Mouse (Mus musculus): ENCODE results near the gene 2610507B11Rik. TPM values are rescaled to one million over a fixed set of nuclear protein-coding genes. Genes with fewer than 3 reads are reported as not detected.
"Not testable (repeated sequence)": the region's sequence is repeated elsewhere in the genome, so short reads cannot be mapped to it uniquely, and the experiment has no call there.

Gene 2610507B11Rik
- polyA plus RNA-seq, 1 experiment from 2014 or later, result 98.7 TPM

GRCm38 (mm10) chr11:78271986-78272385 lies 10.4 kb downstream of the 2610507B11Rik start:
- no peaks in the 10 kb centered on the region for H3K27me3 ChIP-seq (ENCODE audit: control insufficient read depth, insufficient read depth, low read length)
- H3K36me3 ChIP-seq (ENCODE audit: control insufficient read depth, insufficient read depth, low read length), result peaks cover 84% of the 10 kb centered on the region
- H3K27ac ChIP-seq (ENCODE audit: low read length), result no peak overlapping the region
- no peak overlapping the region for H3K4me2 ChIP-seq (replicated peaks; ENCODE audit: low read depth, low read length)
- H3K4me3 ChIP-seq (ENCODE audit: low read depth, low read length), result no peak overlapping the region
- no peak overlapping the region for H3K9ac ChIP-seq (replicated peaks; ENCODE audit: low read depth, low read length)
- H3K4me1 ChIP-seq (ENCODE audit: control insufficient read depth, insufficient read depth, low read length), result no peaks in the 10 kb centered on the region
- WGBS, result 88% methylated on average over 13 of the region's 13 CpGs
- no peaks in the 10 kb centered on the region for H3K9me3 ChIP-seq (ENCODE audit: control insufficient read depth, low read depth, low read length)
- ATAC-seq (ENCODE audit: insufficient number of reproducible peaks, insufficient read depth, low FRiP score, low read depth), result no peak

GRCm38 (mm10) chr11:78275596-78275995 lies 14.0 kb downstream of the 2610507B11Rik start:
- Histone ChIP-seq H3K27me3 (ENCODE audit: control insufficient read depth, insufficient read depth, low read length) (no peaks in the 10 kb centered on the region), H3K4me3 (ENCODE audit: low read depth, low read length) (no peak overlapping the region), H3K4me2 (replicated peaks; ENCODE audit: low read depth, low read length) (no peak overlapping the region), H3K36me3 (ENCODE audit: control insufficient read depth, insufficient read depth, low read length) (peaks cover 89% of the 10 kb centered on the region), H3K4me1 (ENCODE audit: control insufficient read depth, insufficient read depth, low read length) (no peaks in the 10 kb centered on the region), H3K9ac (replicated peaks; ENCODE audit: low read depth, low read length) (no peak overlapping the region), H3K9me3 (ENCODE audit: control insufficient read depth, low read depth, low read length) (no peaks in the 10 kb centered on the region), H3K27ac (ENCODE audit: low read length) (no peak overlapping the region)
- no peak for ATAC-seq (ENCODE audit: insufficient number of reproducible peaks, insufficient read depth, low FRiP score, low read depth)
- WGBS, result 97% methylated on average over 1 of the region's 1 CpGs

- 88% methylated on average over 4 of the region's 4 CpGs for WGBS
- not testable (repeated sequence) for H3K4me2 ChIP-seq (replicated peaks; ENCODE audit: low read depth, low read length); H3K27me3 ChIP-seq (ENCODE audit: control insufficient read depth, insufficient read depth, low read length); ATAC-seq (ENCODE audit: insufficient number of reproducible peaks, insufficient read depth, low FRiP score, low read depth); H3K27ac ChIP-seq (ENCODE audit: low read length); H3K4me1 ChIP-seq (ENCODE audit: control insufficient read depth, insufficient read depth, low read length); H3K9me3 ChIP-seq (ENCODE audit: control insufficient read depth, low read depth, low read length); H3K4me3 ChIP-seq (ENCODE audit: low read depth, low read length); H3K9ac ChIP-seq (replicated peaks; ENCODE audit: low read depth, low read length)
- peaks cover 92% of the 10 kb centered on the region for H3K36me3 ChIP-seq (ENCODE audit: control insufficient read depth, insufficient read depth, low read length)
Measured at GRCm38 (mm10) chr11:78276169-78276568, 14.6 kb downstream of the 2610507B11Rik start.

- WGBS, result 90% methylated on average over 7 of the region's 7 CpGs
- Histone ChIP-seq H3K4me3 (ENCODE audit: low read depth, low read length) (no peak overlapping the region), H3K4me1 (ENCODE audit: control insufficient read depth, insufficient read depth, low read length) (no peaks in the 10 kb centered on the region), H3K4me2 (replicated peaks; ENCODE audit: low read depth, low read length) (no peak overlapping the region), H3K9ac (replicated peaks; ENCODE audit: low read depth, low read length) (no peak overlapping the region), H3K9me3 (ENCODE audit: control insufficient read depth, low read depth, low read length) (no peaks in the 10 kb centered on the region), H3K36me3 (ENCODE audit: control insufficient read depth, insufficient read depth, low read length) (peaks cover 87% of the 10 kb centered on the region), H3K27me3 (ENCODE audit: control insufficient read depth, insufficient read depth, low read length) (no peaks in the 10 kb centered on the region), H3K27ac (ENCODE audit: low read length) (no peak overlapping the region)
- no peak for ATAC-seq (ENCODE audit: insufficient number of reproducible peaks, insufficient read depth, low FRiP score, low read depth)
Measured at GRCm38 (mm10) chr11:78278853-78279252, 17.3 kb downstream of the 2610507B11Rik start.

GRCm38 (mm10) chr11:78279586-78279985 lies 18.0 kb downstream of the 2610507B11Rik start:
- H3K27ac ChIP-seq (ENCODE audit: low read length), result no peak overlapping the region
- no peaks in the 10 kb centered on the region for H3K27me3 ChIP-seq (ENCODE audit: control insufficient read depth, insufficient read depth, low read length)
- ATAC-seq (ENCODE audit: insufficient number of reproducible peaks, insufficient read depth, low FRiP score, low read depth), result no peak
- H3K4me1 ChIP-seq (ENCODE audit: control insufficient read depth, insufficient read depth, low read length), result no peaks in the 10 kb centered on the region
- H3K4me3 ChIP-seq (ENCODE audit: low read depth, low read length), result no peak overlapping the region
- WGBS, result 90% methylated on average over 4 of the region's 4 CpGs
- H3K9me3 ChIP-seq (ENCODE audit: control insufficient read depth, low read depth, low read length), result no peaks in the 10 kb centered on the region
- no peak overlapping the region for H3K4me2 ChIP-seq (replicated peaks; ENCODE audit: low read depth, low read length)
- peaks cover 87% of the 10 kb centered on the region for H3K36me3 ChIP-seq (ENCODE audit: control insufficient read depth, insufficient read depth, low read length)
- H3K9ac ChIP-seq (replicated peaks; ENCODE audit: low read depth, low read length), result no peak overlapping the region

- Histone ChIP-seq H3K27me3 (ENCODE audit: control insufficient read depth, insufficient read depth, low read length) (no peaks in the 10 kb centered on the region), H3K27ac (ENCODE audit: low read length) (no peak overlapping the region), H3K4me3 (ENCODE audit: low read depth, low read length) (no peak overlapping the region), H3K9ac (replicated peaks; ENCODE audit: low read depth, low read length) (no peak overlapping the region), H3K9me3 (ENCODE audit: control insufficient read depth, low read depth, low read length) (no peaks in the 10 kb centered on the region), H3K36me3 (ENCODE audit: control insufficient read depth, insufficient read depth, low read length) (peaks cover 65% of the 10 kb centered on the region), H3K4me2 (replicated peaks; ENCODE audit: low read depth, low read length) (no peak overlapping the region), H3K4me1 (ENCODE audit: control insufficient read depth, insufficient read depth, low read length) (no peaks in the 10 kb centered on the region)
- WGBS, result 89% methylated on average over 7 of the region's 7 CpGs
- ATAC-seq (ENCODE audit: insufficient number of reproducible peaks, insufficient read depth, low FRiP score, low read depth), result no peak
Measured at GRCm38 (mm10) chr11:78289146-78289763, 27.7 kb downstream of the 2610507B11Rik start.

GRCm38 (mm10) chr11:78290654-78291053 lies 29.1 kb downstream of the 2610507B11Rik start, which contains the start of gene BC030499:
BC030499 (plus strand) TSS chr11:78290841.
- H3K4me3 ChIP-seq (ENCODE audit: low read depth, low read length), result no peak within 1 kb of the TSS
- H3K4me2 ChIP-seq (replicated peaks; ENCODE audit: low read depth, low read length), result no peak within 1 kb of the TSS
- 90% methylated on average over 4 of the region's 4 CpGs for WGBS
- H3K4me1 ChIP-seq (ENCODE audit: control insufficient read depth, insufficient read depth, low read length), result no peaks in the 10 kb centered on the region
- no peaks in the 10 kb centered on the region for H3K27me3 ChIP-seq (ENCODE audit: control insufficient read depth, insufficient read depth, low read length)
- H3K36me3 ChIP-seq (ENCODE audit: control insufficient read depth, insufficient read depth, low read length), result peaks cover 51% of the 10 kb centered on the region
- no peak within 1 kb of the TSS for H3K9ac ChIP-seq (replicated peaks; ENCODE audit: low read depth, low read length)
- no peak within 1 kb of the TSS for H3K27ac ChIP-seq (ENCODE audit: low read length)
- no peak for ATAC-seq (ENCODE audit: insufficient number of reproducible peaks, insufficient read depth, low FRiP score, low read depth)
- H3K9me3 ChIP-seq (ENCODE audit: control insufficient read depth, low read depth, low read length), result no peaks in the 10 kb centered on the region

GRCm38 (mm10) chr11:78294585-78294984 lies 33.0 kb downstream of the 2610507B11Rik start:
- H3K36me3 ChIP-seq (ENCODE audit: control insufficient read depth, insufficient read depth, low read length), result peaks cover 16% of the 10 kb centered on the region
- no peaks in the 10 kb centered on the region for H3K4me1 ChIP-seq (ENCODE audit: control insufficient read depth, insufficient read depth, low read length)
- no peaks in the 10 kb centered on the region for H3K9me3 ChIP-seq (ENCODE audit: control insufficient read depth, low read depth, low read length)
- H3K9ac ChIP-seq (replicated peaks; ENCODE audit: low read depth, low read length), result no peak overlapping the region
- no peaks in the 10 kb centered on the region for H3K27me3 ChIP-seq (ENCODE audit: control insufficient read depth, insufficient read depth, low read length)
- WGBS, result 93% methylated on average over 6 of the region's 6 CpGs
- H3K4me2 ChIP-seq (replicated peaks; ENCODE audit: low read depth, low read length), result no peak overlapping the region
- no peak for ATAC-seq (ENCODE audit: insufficient number of reproducible peaks, insufficient read depth, low FRiP score, low read depth)
- no peak overlapping the region for H3K4me3 ChIP-seq (ENCODE audit: low read depth, low read length)
- H3K27ac ChIP-seq (ENCODE audit: low read length), result no peak overlapping the region

- Histone ChIP-seq H3K4me2 (replicated peaks; ENCODE audit: low read depth, low read length) (peak overlapping the region; percentile 82), H3K9ac (replicated peaks; ENCODE audit: low read depth, low read length) (no peak overlapping the region), H3K9me3 (ENCODE audit: control insufficient read depth, low read depth, low read length) (no peaks in the 10 kb centered on the region), H3K27ac (ENCODE audit: low read length) (peak overlapping the region; percentile 58; the same call in 1 of the 2 replicates), H3K36me3 (ENCODE audit: control insufficient read depth, insufficient read depth, low read length) (peaks cover 26% of the 10 kb centered on the region), H3K4me1 (ENCODE audit: control insufficient read depth, insufficient read depth, low read length) (peaks cover 4% of the 10 kb centered on the region; the same call in 1 of the 2 replicates), H3K27me3 (ENCODE audit: control insufficient read depth, insufficient read depth, low read length) (no peaks in the 10 kb centered on the region), H3K4me3 (ENCODE audit: low read depth, low read length) (peak overlapping the region; percentile 87)
- WGBS, result 62% methylated on average over 7 of the region's 7 CpGs
- ATAC-seq (ENCODE audit: insufficient number of reproducible peaks, insufficient read depth, low FRiP score, low read depth), result peak; percentile 33; the same call in 1 of the 2 replicates
Measured at GRCm38 (mm10) chr11:78300917-78301316, 39.4 kb downstream of the 2610507B11Rik start.

Measured in stomach, embryonic 14.5 days (tissue).